Mouse (Mus musculus) embryonic fibroblast, embryonic 13.5 days (primary cell): ENCODE data around the gene Auts2.

Experiments
- CTCF ChIP-seq: IDR thresholded peaks from 2 replicates; pipeline ENCODE4 v1.5.1; 2011; ENCODE audit warnings: mild to moderate bottlenecking, control low read depth, low read length, moderate library complexity, borderline replicate concordance; ENCODE audit not compliant: insufficient read depth
- POLR2A ChIP-seq: IDR thresholded peaks from 2 replicates; pipeline ENCODE4 v1.6.1; 2011; ENCODE audit warnings: low read depth, mild to moderate bottlenecking, control low read depth, low read length, moderate library complexity

GRCm38 (mm10) chr5:132168224-132168623, 374.9 kb downstream of the Auts2 start:
- TF ChIP-seq CTCF (no peak), POLR2A (no peak)
